Mouse (Mus musculus) kidney, embryonic 14.5 days (tissue): Measurements from ENCODE around the gene Mxd3. TPM values are rescaled to one million over a fixed set of nuclear protein-coding genes. Genes with fewer than 3 reads are reported as not detected.

Experiments
- ATAC-seq: fragments of 200-750 bp; cut with Nextera tagmentation; 2 replicates; pipeline ENCODE4 v1.8.0; 2017; ENCODE audit warnings: moderate number of reproducible peaks, mild to moderate bottlenecking, moderate TSS enrichment, moderate library complexity; ENCODE audit not compliant: low FRiP score, low TSS enrichment
- H3K27ac ChIP-seq: fragments of 300-500 bp; sonication (generic); 2 replicates; pipeline ENCODE4 v1.5.1; 2014; ENCODE audit warnings: low read depth, mild to moderate bottlenecking, low read length, moderate library complexity, mixed read lengths
- H3K27me3 ChIP-seq: fragments of 300-500 bp; sonication (generic); 2 replicates; pipeline ENCODE4 v1.6.1; 2014; ENCODE audit warnings: mild to moderate bottlenecking, low read length; ENCODE audit not compliant: control insufficient read depth, insufficient read depth
- H3K36me3 ChIP-seq: fragments of 300-500 bp; sonication (generic); 2 replicates; pipeline ENCODE4 v1.6.1; 2014; ENCODE audit warnings: low read length, mixed read lengths; ENCODE audit not compliant: control insufficient read depth, insufficient read depth
- H3K4me1 ChIP-seq: fragments of 300-500 bp; sonication (generic); 2 replicates; pipeline ENCODE4 v1.6.1; 2014; ENCODE audit warnings: low read length, mixed read lengths; ENCODE audit not compliant: control insufficient read depth, insufficient read depth
- H3K4me2 ChIP-seq: fragments of 300-500 bp; sonication (generic); replicated peaks from 2 replicates; pipeline ENCODE4 v1.6.1; 2014; ENCODE audit warnings: low read depth, mild to moderate bottlenecking, low read length
- H3K4me3 ChIP-seq: fragments of 300-500 bp; sonication (generic); 2 replicates; pipeline ENCODE4 v1.5.1; 2014; ENCODE audit warnings: mild to moderate bottlenecking, low read length
- H3K9ac ChIP-seq: fragments of 300-500 bp; sonication (generic); 2 replicates; pipeline ENCODE4 v1.6.1; 2014; ENCODE audit warnings: low read depth, mild to moderate bottlenecking, low read length, moderate library complexity
- H3K9me3 ChIP-seq: fragments of 300-500 bp; sonication (generic); 2 replicates; pipeline ENCODE4 v1.6.1; 2016; ENCODE audit warnings: low read length; ENCODE audit not compliant: control insufficient read depth
- WGBS: fragments of 180-500 bp; shearing (Covaris S2); extraction: QIAGEN DNeasy Blood & Tissue Kit; methylation state at CpG from one replicate; pipeline ENCODE4 v1.1.7; 2014; 5-methylcytosine and 5-hydroxymethylcytosine counted together
- polyA plus RNA-seq: library from polyadenylated mRNA; unstranded; fragments of >200 nt; fragmentation: Nextera tagmentation; extraction: Ambion mirVana; gene quantifications from 2 replicates; pipeline ENCODE4 v1.2.1, GENCODE M21; 2014

Mxd3 gene
- polyA plus RNA-seq, 1 experiment from 2014 or later, result 25.7 TPM

- no peak for ATAC-seq
- Histone ChIP-seq H3K4me1 (no peaks in the 10 kb centered on the region), H3K9me3 (no peaks in the 10 kb centered on the region), H3K27ac (no peak overlapping the region), H3K27me3 (no peaks in the 10 kb centered on the region), H3K36me3 (peaks cover 90% of the 10 kb centered on the region), H3K9ac (no peak overlapping the region), H3K4me3 (no peak overlapping the region), H3K4me2 (no peak overlapping the region)
- WGBS, result 87% methylated on average over 8 of the region's 8 CpGs
Measured at GRCm38 (mm10) chr13:55312028-55312630, 17.5 kb downstream of the Mxd3 start.

GRCm38 (mm10) chr13:55300913-55301312 lies 28.7 kb downstream of the Mxd3 start:
- no peak overlapping the region for H3K27ac ChIP-seq
- ATAC-seq, result no peak
- no peaks in the 10 kb centered on the region for H3K9me3 ChIP-seq
- H3K4me3 ChIP-seq, result no peak overlapping the region
- H3K36me3 ChIP-seq, result peaks cover 84% of the 10 kb centered on the region
- H3K4me2 ChIP-seq, result no peak overlapping the region
- no peaks in the 10 kb centered on the region for H3K4me1 ChIP-seq
- H3K27me3 ChIP-seq, result no peaks in the 10 kb centered on the region
- no peak overlapping the region for H3K9ac ChIP-seq
- 81% methylated on average over 5 of the region's 5 CpGs for WGBS

- no peaks in the 10 kb centered on the region for H3K9me3 ChIP-seq
- H3K4me1 ChIP-seq, result no peaks in the 10 kb centered on the region
- H3K4me3 ChIP-seq, result no peak overlapping the region
- H3K4me2 ChIP-seq, result no peak overlapping the region
- H3K27ac ChIP-seq, result no peak overlapping the region
- no peaks in the 10 kb centered on the region for H3K27me3 ChIP-seq
- no peak overlapping the region for H3K9ac ChIP-seq
- H3K36me3 ChIP-seq, result peaks cover 88% of the 10 kb centered on the region
- 100% methylated on average over 1 of the region's 1 CpGs for WGBS
- no peak for ATAC-seq
Measured at GRCm38 (mm10) chr13:55296760-55297159, 32.9 kb downstream of the Mxd3 start.

GRCm38 (mm10) chr13:55288854-55289253 lies 40.8 kb downstream of the Mxd3 start:
- 82% methylated on average over 3 of the region's 3 CpGs for WGBS
- Histone ChIP-seq H3K9me3 (no peaks in the 10 kb centered on the region), H3K27me3 (no peaks in the 10 kb centered on the region), H3K9ac (no peak overlapping the region), H3K4me3 (no peak overlapping the region), H3K4me2 (no peak overlapping the region), H3K36me3 (peaks cover 77% of the 10 kb centered on the region), H3K27ac (no peak overlapping the region), H3K4me1 (no peaks in the 10 kb centered on the region)
- no peak for ATAC-seq

- H3K4me3 ChIP-seq, result no peak overlapping the region
- no peak overlapping the region for H3K4me2 ChIP-seq
- peaks cover 69% of the 10 kb centered on the region for H3K36me3 ChIP-seq
- no peak overlapping the region for H3K27ac ChIP-seq
- H3K4me1 ChIP-seq, result no peaks in the 10 kb centered on the region
- no peaks in the 10 kb centered on the region for H3K27me3 ChIP-seq
- no peak overlapping the region for H3K9ac ChIP-seq
- no peaks in the 10 kb centered on the region for H3K9me3 ChIP-seq
- 90% methylated on average over 5 of the region's 5 CpGs for WGBS
- ATAC-seq, result no peak
Measured at GRCm38 (mm10) chr13:55277646-55278045, 52.0 kb downstream of the Mxd3 start.

- no peak overlapping the region for H3K27ac ChIP-seq
- no peaks in the 10 kb centered on the region for H3K9me3 ChIP-seq
- no peak overlapping the region for H3K4me2 ChIP-seq
- 93% methylated on average over 5 of the region's 5 CpGs for WGBS
- H3K36me3 ChIP-seq, result peaks cover 69% of the 10 kb centered on the region
- no peak overlapping the region for H3K9ac ChIP-seq
- ATAC-seq, result no peak
- H3K4me3 ChIP-seq, result no peak overlapping the region
- no peaks in the 10 kb centered on the region for H3K4me1 ChIP-seq
- H3K27me3 ChIP-seq, result no peaks in the 10 kb centered on the region
Measured at GRCm38 (mm10) chr13:55277203-55277602, 52.4 kb downstream of the Mxd3 start.

Other genes with a start within 250 kb of the Mxd3 start
- 28.1 and 29.6 TPM in 2 replicates for gene Uimc1, start 229.5 kb downstream of the Mxd3 start, polyA plus RNA-seq
- gene Zfp346, start 224.5 kb downstream of the Mxd3 start, polyA plus RNA-seq, result 13.8 and 25.4 TPM in 2 replicates
- not detected in 2 replicates for gene Gm17617, start 196.3 kb downstream of the Mxd3 start, polyA plus RNA-seq
- gene Fgfr4, start 177.2 kb downstream of the Mxd3 start, polyA plus RNA-seq, result 9.9 and 14.9 TPM in 2 replicates
- gene Nsd1, start 120.0 kb downstream of the Mxd3 start, polyA plus RNA-seq, result 71.2 and 93.6 TPM in 2 replicates
- gene Prelid1, start 9.3 kb downstream of the Mxd3 start, polyA plus RNA-seq, result 482 and 508 TPM in 2 replicates
- gene Rab24, start 7.9 kb downstream of the Mxd3 start, polyA plus RNA-seq, result 80.1 and 92.5 TPM in 2 replicates
- 75.0 and 108 TPM in 2 replicates for gene Lman2, start 33.0 kb upstream of the Mxd3 start, polyA plus RNA-seq
- 0.86 and 0.92 TPM in 2 replicates for gene Rgs14, start 39.9 kb upstream of the Mxd3 start, polyA plus RNA-seq
- 15.5 and 39.4 TPM in 2 replicates for gene Slc34a1, start 68.4 kb upstream of the Mxd3 start, polyA plus RNA-seq
- not detected in 2 replicates for gene Pfn3, start 85.4 kb upstream of the Mxd3 start, polyA plus RNA-seq
- gene F12, start 97.0 kb upstream of the Mxd3 start, polyA plus RNA-seq, result not detected in 2 replicates
- 38.9 and 59.3 TPM in 2 replicates for gene Grk6, start 115.2 kb upstream of the Mxd3 start, polyA plus RNA-seq
- gene Prr7, start 134.4 kb upstream of the Mxd3 start, polyA plus RNA-seq, result 0.77 and 3.4 TPM in 2 replicates
- 118 and 164 TPM in 2 replicates for gene Dbn1, start 158.3 kb upstream of the Mxd3 start, polyA plus RNA-seq
- gene Pdlim7, start 183.9 kb upstream of the Mxd3 start, polyA plus RNA-seq, result 136 and 141 TPM in 2 replicates
- gene Dok3, start 199.5 kb upstream of the Mxd3 start, polyA plus RNA-seq, result 1.9 and 2.2 TPM in 2 replicates
- 94.1 and 94.7 TPM in 2 replicates for gene Ddx41, start 206.8 kb upstream of the Mxd3 start, polyA plus RNA-seq
- gene Fam193b, start 241.3 kb upstream of the Mxd3 start, polyA plus RNA-seq, result 36.7 and 39.3 TPM in 2 replicates
- gene Tmed9, start 243.9 kb upstream of the Mxd3 start, polyA plus RNA-seq, result 73.5 and 232 TPM in 2 replicates